Mouse (Mus musculus) myocyte (in vitro differentiated cells): ENCODE results near the gene Psmd2.

Experiments
- E2F4 ChIP-seq: IDR thresholded peaks from one replicate; pipeline ENCODE4 v1.6.1; 2011; ENCODE audit warnings: mild to moderate bottlenecking, control low read depth, moderate library complexity; ENCODE audit not compliant: insufficient read depth
- MAX ChIP-seq: IDR thresholded peaks from one replicate; pipeline ENCODE4 v1.6.1; 2011; ENCODE audit warnings: low read depth, mild to moderate bottlenecking, control low read depth
- MYOG ChIP-seq, 3 experiments: IDR thresholded peaks; one replicate each; pipeline ENCODE4 v1.6.1; 2011; ENCODE audit warnings: control low read depth in 2 of 3, low read depth in 2 of 3, mild to moderate bottlenecking in 2 of 3; ENCODE audit not compliant: insufficient read length in 2 of 3, control insufficient read depth in 1 of 3, insufficient read depth in 1 of 3
- POLR2A ChIP-seq: IDR thresholded peaks from one replicate; pipeline ENCODE4 v1.6.1; 2011; ENCODE audit warnings: low read depth, mild to moderate bottlenecking, control low read depth, moderate library complexity; ENCODE audit not compliant: insufficient read length
- POLR2AphosphoS2 ChIP-seq: IDR thresholded peaks from one replicate; pipeline ENCODE4 v1.6.1; 2011; ENCODE audit warnings: low read depth, control low read depth; ENCODE audit not compliant: insufficient read length
- SRF ChIP-seq: IDR thresholded peaks from one replicate; pipeline ENCODE4 v1.6.1; 2011; ENCODE audit warnings: low read depth; ENCODE audit not compliant: control insufficient read depth, insufficient read length
- TCF12 ChIP-seq: IDR thresholded peaks from one replicate; pipeline ENCODE4 v1.6.1; 2011; ENCODE audit warnings: mild to moderate bottlenecking, control low read depth; ENCODE audit not compliant: poor library complexity, insufficient read depth, severe bottlenecking
- TCF3 ChIP-seq: IDR thresholded peaks from one replicate; pipeline ENCODE4 v1.6.1; 2011; ENCODE audit warnings: low read depth, control low read depth; ENCODE audit not compliant: insufficient read length
- USF1 ChIP-seq: IDR thresholded peaks from one replicate; pipeline ENCODE4 v1.6.1; 2011; ENCODE audit warnings: low read depth, mild to moderate bottlenecking, control low read depth, moderate library complexity

DNA sequence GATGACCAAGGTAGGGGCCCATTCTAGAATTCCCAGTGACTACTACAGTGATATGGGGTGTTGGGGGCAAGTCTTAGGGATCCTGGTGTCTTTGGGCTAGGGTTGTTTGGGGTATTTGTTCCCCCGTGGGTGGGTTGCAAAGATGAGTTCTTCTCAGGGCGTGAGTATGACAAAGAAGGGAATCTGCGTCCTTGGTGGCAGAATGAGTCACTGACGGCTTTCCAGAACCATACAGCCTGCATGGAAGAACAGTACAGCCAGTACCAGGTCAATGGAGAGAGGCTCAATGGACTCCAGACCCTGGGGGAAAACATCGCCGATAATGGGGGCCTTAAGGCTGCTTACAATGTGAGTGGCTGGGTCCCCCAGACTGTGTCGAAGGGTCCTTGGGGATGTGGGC lies 7.5 kb upstream of the Psmd2 start:
- no peak for TF ChIP-seq POLR2A
- TF ChIP-seq POLR2AphosphoS2: no peak
- TF ChIP-seq TCF12: no peak
- TF ChIP-seq USF1: no peak
- TF ChIP-seq TCF3: no peak
- no peak for TF ChIP-seq MAX
- no peak for TF ChIP-seq E2F4
- TF ChIP-seq MYOG (IDR thresholded peaks at IDR 0.05; ENCODE audit: control insufficient read depth in 1 of 3, insufficient read depth in 1 of 3, insufficient read length in 2 of 3, low read depth in 2 of 3): no peak
- TF ChIP-seq SRF: no peak
